Mouse (Mus musculus): Measurements from ENCODE around the gene Zfp180.

DNA sequence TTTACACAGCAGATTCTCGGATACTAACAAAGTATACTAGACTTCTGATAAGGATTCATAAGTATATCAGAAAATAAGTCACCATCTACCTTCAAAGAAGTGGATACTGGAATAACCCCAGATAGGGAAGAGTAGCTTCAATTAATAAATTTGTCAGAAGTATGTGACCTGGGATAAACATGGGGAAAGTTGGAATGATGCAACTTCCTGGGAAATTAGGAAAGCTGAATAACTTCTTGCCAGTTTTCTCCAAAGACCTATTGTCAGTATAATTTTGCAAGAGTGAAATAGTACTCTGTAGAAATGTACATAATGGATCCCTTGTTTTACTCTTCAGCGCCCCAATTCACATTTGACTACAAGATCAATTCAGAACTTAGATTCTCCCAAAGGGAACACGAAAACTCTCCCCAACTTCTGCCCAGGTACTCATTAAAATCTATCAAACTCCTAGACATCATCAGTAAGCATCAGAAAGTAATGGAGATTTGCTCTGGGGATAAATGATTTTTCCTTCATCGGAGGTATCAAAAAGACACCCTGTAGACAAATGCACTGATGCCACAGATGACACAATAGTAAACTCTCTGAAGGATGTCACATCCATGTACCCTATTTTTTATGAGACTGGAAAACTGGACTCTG lies 28.9 kb upstream of the Zfp180 start, which contains the start of gene Vmn1r183:
- TF ChIP-seq POLR2A (IDR thresholded peaks at IDR 0.05; ENCODE audit: insufficient read length, low read depth) (no peak), MAX (IDR thresholded peaks at IDR 0.05; ENCODE audit: low read depth) (no peak)
